Mouse (Mus musculus): ENCODE data around the gene Isy1.
A peak's percentile ranks its signal among the peaks of the same experiment; 100 is the strongest.

DNA sequence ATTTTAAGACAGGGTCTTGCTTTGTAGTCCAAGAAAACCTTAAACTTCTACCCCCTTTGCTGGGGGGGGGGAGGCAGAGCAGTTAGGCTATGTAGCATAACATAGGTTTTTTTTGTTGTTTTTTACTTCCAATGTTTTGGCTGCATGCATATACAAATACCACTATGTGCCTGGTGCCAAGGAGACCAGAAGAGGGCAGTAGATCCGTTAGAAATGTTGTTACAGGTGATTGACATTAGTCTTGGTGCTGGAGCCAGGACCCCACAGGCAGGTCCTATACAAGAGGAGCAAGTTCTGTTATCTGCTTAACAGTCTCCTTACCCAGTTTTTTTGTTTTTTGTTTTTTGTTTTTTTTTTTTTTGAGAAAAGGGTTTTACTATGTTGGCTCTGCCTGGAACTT is 3.7 kb upstream of the Isy1 start:
- no peak for TF ChIP-seq EP300 (IDR thresholded peaks at IDR 0.05)
- peak; percentile 47 for TF ChIP-seq CTCF (IDR thresholded peaks at IDR 0.05)
